Mouse (Mus musculus): ENCODE results near the gene Preb.

Gene Preb

DNA sequence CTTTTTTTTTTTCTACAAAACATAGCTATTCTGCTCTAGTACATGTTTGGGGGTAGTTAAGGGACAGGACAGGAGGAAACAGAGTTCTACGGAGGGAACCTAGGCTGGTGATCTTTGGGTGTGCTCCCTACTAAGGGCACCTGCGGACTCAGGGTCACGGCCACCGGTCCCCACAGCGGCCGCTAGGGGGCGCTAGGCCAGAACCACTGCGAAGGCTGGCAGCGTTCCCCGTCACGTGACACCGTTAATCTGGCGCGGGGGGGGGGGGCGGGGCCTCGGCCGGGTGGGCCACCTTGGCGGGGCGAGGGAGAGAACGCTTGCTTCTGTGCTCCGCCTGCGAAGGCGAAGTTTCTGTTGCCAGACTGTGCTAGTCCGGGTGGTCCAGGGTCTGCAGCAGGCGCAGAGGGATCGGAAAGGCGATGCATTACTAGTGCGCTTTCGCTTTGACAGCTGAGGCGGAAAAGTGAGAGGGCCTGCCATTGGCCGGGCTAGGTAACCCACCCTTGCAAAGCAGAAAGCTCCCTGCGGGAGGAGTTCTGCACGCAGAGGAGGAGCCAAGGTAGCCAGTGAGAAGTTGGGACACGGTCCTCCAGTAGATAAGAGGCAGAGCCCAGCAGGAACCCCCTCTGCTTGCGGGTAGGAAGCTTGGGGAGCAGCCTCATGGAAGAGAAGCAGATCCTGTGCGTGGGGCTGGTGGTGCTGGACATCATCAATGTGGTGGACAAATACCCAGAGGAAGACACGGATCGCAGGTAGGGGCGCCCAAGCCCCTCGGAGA lies 38.7 kb downstream of the Preb start, which contains the start of gene Khk:
Gene Khk (plus strand): TSS at position 176 of the 778 bp plus-strand sequence.
- peak; percentile 69 to 81 for DNase-seq (ENCODE audit: low spot score in 2 of 2)

DNA sequence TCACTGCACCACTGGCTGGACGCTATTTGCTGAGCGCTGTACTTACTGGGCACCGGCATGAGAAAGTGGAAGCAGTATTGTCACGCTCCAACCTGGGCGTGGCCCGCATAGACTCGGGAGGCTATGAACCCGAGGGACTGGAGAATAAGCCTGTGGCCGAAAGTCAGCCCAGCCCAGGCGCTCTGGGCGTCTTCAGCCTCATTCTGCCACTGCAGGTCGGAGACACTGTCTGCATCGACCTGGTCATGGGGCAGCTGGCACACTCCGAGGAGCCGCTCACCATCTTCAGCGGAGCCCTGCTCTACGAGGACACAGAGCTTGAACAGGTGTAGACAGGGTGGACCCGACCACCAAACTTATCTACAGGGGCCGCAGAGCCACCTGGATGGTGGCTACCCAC lies 39.5 kb downstream of the Preb start:
- no peak for DNase-seq (ENCODE audit: low spot score in 2 of 2)

DNA sequence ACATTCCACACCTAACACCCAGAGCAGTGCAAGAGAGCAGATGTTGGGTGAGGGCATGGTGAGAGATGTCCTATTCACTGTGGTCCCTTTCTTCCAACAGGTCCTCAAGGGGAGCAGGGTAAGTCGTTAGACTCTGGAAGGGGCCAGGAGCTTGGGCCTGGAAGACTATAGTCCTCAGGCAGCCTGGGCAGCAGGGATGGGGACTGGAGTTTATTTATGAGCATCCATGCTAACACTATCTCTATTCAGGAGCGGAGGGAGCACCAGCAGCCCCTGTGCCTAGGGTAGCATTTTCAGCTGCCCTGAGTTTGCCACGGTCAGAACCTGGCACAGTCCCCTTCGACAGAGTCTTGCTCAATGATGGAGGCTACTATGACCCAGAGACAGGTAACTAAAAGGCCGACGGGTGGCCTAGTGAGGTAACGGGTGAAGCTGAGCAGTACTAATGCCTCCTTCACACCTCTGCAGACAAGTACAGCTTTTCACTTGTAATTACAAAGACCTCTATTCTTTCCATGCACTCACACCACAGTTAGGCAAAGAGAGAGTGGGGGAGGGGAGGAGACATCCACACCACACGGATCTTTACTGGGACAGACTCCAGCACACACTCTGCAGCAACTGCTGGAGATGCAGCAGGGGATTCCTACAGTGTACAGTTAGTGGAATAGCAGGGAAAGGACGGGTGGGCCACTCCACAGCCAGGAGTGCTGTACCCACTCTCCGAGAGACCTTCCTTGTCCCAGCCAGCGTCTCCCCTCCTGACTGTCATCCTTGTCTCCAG lies 40.1 kb downstream of the Preb start:
- no peak for DNase-seq (ENCODE audit: low spot score in 2 of 2)

GRCm38 (mm10) chr5:30918691-30919090 lies 41.5 kb downstream of the Preb start:
- no peak for DNase-seq (ENCODE audit: low spot score in 2 of 2)

DNA sequence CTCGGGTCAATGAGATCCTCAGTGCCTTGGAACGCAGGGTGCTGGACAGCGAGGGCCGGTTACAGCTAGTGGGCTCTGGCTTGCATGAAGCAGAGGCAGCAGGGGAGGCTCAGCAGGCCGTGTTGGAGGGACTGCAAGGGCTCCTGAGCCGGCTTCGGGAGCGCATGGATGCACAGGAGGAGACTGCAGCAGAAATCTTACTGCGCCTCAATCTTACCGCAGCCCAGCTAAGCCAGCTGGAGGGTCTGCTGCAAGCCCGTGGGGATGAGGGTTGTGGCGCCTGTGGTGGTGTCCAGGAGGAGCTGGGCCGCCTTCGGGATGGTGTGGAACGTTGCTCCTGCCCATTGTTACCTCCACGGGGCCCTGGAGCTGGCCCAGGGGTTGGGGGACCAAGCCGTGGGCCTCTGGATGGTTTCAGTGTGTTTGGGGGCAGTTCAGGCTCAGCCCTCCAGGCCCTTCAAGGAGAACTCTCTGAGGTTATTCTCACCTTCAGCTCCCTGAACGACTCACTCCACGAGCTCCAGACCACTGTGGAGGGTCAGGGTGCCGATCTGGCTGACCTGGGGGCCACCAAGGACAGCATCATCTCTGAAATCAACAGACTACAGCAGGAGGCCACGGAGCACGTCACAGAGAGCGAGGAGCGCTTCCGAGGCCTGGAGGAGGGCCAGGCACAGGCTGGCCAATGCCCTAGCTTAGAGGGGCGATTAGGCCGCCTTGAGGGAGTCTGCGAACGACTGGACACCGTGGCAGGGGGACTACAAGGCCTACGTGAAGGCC lies 42.1 kb downstream of the Preb start:
- no peak for DNase-seq (ENCODE audit: low spot score in 2 of 2)

- no peak for DNase-seq (ENCODE audit: low spot score in 2 of 2)
These were observed 42.8 kb downstream of the Preb start for GRCm38 (mm10) chr5:30917348-30917747.

- no peak for DNase-seq (ENCODE audit: low spot score in 2 of 2)
These were observed 43.3 kb downstream of the Preb start for GRCm38 (mm10) chr5:30916841-30917240.

DNA sequence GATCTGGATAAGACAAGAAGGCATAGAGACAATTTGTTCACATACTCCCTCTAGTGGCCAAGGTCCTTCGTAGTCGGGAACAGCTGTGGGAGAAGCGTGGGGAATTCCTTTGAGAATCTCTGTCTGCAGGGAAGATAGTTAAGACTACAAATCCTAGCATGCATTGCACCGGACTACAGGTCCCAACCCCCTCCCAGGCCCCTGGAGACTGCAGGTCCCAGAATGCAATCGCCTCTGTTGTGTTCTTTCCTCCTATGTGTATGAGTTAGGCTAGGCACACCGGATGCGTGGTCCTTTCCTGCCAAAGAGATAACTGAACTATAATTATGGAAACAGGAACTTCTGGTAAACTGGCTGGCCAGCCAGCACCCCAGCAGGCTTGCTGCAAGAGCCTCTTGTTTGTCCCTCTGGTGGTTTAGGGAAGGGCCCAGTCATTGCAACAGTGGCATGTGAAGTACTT lies 44.2 kb downstream of the Preb start:
- DNase-seq (ENCODE audit: low spot score in 2 of 2): peak; percentile 88 to 92

- DNase-seq (ENCODE audit: low spot score in 2 of 2): no peak
These were observed 44.7 kb downstream of the Preb start for GRCm38 (mm10) chr5:30915456-30915855.

- no peak for DNase-seq (ENCODE audit: low spot score in 2 of 2)
These were observed 45.3 kb downstream of the Preb start for GRCm38 (mm10) chr5:30914849-30915248.

DNA sequence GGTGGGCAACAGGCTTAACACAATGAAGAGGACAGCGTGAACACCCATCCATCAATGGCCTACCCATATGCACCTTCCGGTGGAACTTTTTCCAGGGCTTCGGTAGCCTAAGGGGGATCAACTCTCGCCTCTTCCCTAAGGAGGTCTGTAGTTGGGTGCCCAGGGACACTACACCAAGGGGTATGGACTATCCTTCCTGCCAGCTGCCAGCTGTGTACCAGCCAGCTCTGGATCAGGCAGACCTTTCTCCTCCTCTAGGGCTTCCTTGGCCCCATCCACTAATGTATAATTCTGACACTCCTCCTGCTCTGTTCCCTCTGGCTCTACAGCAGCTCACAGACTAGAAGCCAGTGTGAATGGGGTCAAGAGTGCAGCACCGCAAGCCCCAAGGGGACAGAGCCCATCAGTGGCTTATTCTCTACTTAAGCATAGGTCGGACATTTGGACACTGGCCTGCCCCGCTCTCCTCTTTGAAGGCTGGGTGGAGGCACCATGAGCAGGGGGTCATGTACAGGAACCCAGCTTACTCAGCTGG lies 46.0 kb downstream of the Preb start:
- DNase-seq (ENCODE audit: low spot score in 2 of 2): no peak

- no peak for DNase-seq (ENCODE audit: low spot score in 2 of 2)
These were observed 46.9 kb downstream of the Preb start, which contains the start of gene Emilin1 for GRCm38 (mm10) chr5:30913060-30913841. TSS of gene Emilin1 (plus strand) at chr5:30913402.

- no peak for DNase-seq (ENCODE audit: low spot score in 2 of 2)
These were observed 48.0 kb downstream of the Preb start for GRCm38 (mm10) chr5:30912156-30912555.

GRCm38 (mm10) chr5:30910481-30910880 lies 49.7 kb downstream of the Preb start:
- no peak for DNase-seq (ENCODE audit: low spot score in 2 of 2)

DNA sequence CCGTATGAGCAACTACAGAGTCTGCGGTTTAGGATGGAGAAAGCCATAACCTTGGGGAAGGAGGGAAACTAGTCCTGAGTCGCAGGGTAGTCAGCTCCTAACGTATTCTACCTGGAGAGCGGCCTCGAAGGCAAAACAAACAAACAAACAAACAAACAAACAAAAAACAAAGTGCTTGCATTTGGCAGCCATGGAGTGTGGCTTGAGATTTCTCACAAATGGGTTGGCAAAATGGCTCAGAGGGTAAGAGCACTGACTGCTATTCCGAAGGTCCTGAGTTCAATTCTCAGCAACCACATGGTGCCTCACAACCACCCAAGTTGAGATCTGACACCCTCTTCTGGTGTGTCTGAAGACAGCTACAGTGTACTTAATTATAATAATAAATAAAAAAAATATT lies 50.3 kb downstream of the Preb start:
- no peak for DNase-seq (ENCODE audit: low spot score in 2 of 2)

GRCm38 (mm10) chr5:30909300-30909659 lies 50.9 kb downstream of the Preb start:
- DNase-seq (ENCODE audit: low spot score in 2 of 2): no peak

DNA sequence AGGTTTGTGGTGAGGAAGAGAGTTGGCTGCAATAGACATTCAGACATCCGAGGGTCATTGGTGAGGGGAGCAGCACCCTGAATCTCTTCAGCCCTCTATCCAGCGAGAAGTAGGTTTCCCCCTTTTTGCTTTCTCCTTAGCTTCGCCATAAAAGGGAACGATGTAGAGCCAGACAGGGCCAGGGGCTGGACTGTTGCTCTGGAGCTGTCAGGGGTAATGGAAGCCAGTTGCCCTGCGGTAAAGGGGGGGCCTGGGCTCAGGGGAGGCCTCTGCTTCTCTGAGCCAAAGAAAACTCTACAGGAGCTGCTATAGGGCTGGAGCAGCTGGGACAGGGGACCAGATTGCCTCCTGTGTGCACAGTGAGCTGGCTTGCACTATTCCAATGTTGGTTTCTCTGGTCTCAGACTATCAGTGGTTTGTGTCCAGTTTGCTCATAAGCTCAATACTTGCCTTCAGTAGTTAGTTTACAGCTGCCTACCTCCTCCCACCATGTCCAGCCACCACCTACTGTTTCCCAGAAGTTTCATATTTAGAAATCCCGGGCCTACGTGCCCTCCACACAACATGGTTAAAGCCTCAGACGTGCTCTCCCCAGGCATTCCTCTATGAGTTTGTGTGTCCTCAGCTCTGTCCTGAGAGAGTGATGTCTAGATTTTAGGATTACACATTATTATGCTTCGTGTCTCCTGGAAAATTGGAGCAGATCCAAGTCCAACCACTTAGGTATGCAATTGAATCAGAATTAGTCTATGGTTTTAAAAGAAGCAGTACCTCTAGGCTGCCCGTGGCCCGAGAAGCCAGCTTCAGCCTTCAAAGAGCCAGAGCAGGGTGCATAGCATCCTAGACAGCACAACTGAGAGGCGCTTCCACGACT lies 51.5 kb downstream of the Preb start:
- no peak for DNase-seq (ENCODE audit: low spot score in 2 of 2)

- DNase-seq (ENCODE audit: low spot score in 2 of 2): peak; percentile 91 to 93
These were observed 52.6 kb downstream of the Preb start, which contains the start of gene Ost4 for GRCm38 (mm10) chr5:30907413-30908059. TSS of gene Ost4 (minus strand) at chr5:30907788.

GRCm38 (mm10) chr5:30901860-30902259 lies 58.3 kb downstream of the Preb start:
- DNase-seq (ENCODE audit: low spot score in 2 of 2): no peak

Measured in frontal cortex, postnatal 14 days (tissue).